Mouse (Mus musculus) bone marrow, adult 2 months (tissue): ENCODE measurements at regions not wholly inside any gene's neighbourhood (a gene's known extent, or its start where the extent isn't known, plus 50 kb on each side); places are given as distances from the start of the nearest gene placed in this dataset.

Experiments used
- H3K27ac ChIP-seq: fragments of 200-500 bp; 2 replicates; pipeline ENCODE4 v1.5.1; 2012; ENCODE audit warnings: low read depth, mild to moderate bottlenecking, control low read depth, inconsistent platforms, low read length; ENCODE audit not compliant: control insufficient read depth, poor library complexity, insufficient read depth
- H3K4me1 ChIP-seq: fragments of 200-500 bp; 2 replicates; pipeline ENCODE4 v1.6.1; 2011; ENCODE audit warnings: low read length; ENCODE audit not compliant: control insufficient read depth, insufficient read depth
- H3K4me3 ChIP-seq: fragments of 200-500 bp; replicated peaks from 2 replicates; pipeline ENCODE3; 2011; ENCODE audit warnings: mild to moderate bottlenecking, low read depth, low read length, control low read depth; ENCODE audit not compliant: control insufficient read depth
- CTCF ChIP-seq: fragments of 200-500 bp; IDR thresholded peaks from 2 replicates; pipeline ENCODE4 v1.5.1; 2011; ENCODE audit warnings: low read length, control low read depth; ENCODE audit not compliant: control insufficient read depth, insufficient read depth
- POLR2A ChIP-seq: fragments of 200-500 bp; IDR thresholded peaks from 2 replicates; pipeline ENCODE4 v1.6.1; 2011; ENCODE audit warnings: low read depth, mild to moderate bottlenecking, control low read depth, low read length, borderline replicate concordance; ENCODE audit not compliant: control insufficient read depth
- WGBS: fragments of 180-500 bp; shearing (Covaris S2); methylation state at CpG from one replicate; pipeline ENCODE4 v1.1.7; 2018; 5-methylcytosine and 5-hydroxymethylcytosine counted together

DNA sequence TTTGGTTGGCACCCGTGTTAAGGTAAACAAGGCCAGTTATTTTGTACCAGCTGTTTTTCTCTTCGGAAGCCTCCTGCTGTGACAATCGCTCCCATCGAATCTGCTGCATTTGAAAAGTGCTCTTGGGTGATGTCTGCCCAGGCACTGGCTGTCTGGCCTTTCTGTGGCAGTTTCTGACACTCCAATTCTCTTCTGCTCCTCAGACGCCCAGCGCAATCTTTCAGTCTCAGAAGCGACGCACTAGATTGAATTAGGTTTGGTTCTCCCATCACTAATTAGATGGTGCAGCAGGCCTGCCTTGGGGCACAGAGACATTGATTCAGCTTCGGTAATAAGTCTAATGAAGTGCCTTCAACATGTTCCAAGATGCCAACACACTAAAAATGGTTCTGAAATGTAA, 197.7 kb upstream of the Zc3h12c start:
- TF ChIP-seq CTCF, result no peak
- TF ChIP-seq POLR2A, result no peak
- no peak overlapping the region for H3K4me3 ChIP-seq
- no peak overlapping the region for H3K27ac ChIP-seq
- H3K4me1 ChIP-seq, result no peaks in the 10 kb centered on the region
- 85% methylated on average over 9 of the region's 9 CpGs for WGBS

DNA sequence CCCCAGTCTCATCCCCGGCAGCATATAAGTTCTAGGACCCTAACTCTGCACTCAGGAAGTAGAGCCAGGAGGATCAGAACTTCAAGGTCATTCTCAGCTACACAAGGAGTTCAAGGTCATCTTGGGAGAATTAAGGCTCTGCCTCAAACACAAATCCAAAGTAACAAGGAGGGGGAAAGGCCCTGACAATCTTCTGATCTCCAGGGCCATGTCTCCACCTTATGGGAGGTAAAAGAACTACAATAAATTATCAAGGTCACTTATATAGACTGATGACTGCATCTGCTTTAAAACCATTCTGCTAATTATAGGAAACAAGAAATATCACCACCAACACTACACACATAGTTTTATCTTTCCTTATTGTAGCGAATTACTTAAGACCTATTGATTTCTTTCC, 193.2 kb upstream of the Zc3h12c start:
- 72% methylated on average over 2 of the region's 2 CpGs for WGBS

DNA sequence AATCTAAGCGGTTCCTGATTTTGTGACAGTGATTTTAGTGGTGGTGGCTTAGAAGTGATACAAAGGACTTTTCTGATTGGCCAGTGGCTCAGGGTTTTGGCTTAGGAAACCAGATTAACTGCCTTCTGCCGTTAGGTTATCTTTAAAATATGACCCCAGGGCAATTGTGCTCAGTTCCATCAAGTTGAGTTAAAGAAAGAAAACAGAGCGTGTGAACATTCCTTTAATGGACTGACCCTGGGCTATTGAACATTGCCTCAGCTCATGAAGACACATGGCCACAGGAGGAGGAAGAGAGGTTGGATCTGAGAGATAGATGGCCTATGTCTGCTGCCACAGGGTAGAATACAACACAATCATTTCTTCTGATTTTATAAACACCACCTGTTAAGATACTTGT, 191.0 kb upstream of the Zc3h12c start:
- H3K4me3 ChIP-seq, result no peak overlapping the region
- WGBS, result 74% methylated on average over 3 of the region's 3 CpGs
- no peaks in the 10 kb centered on the region; the same call in 1 of the 2 replicates for H3K4me1 ChIP-seq
- H3K27ac ChIP-seq, result no peak overlapping the region
- TF ChIP-seq CTCF, result no peak
- TF ChIP-seq POLR2A, result no peak

More for the DNA sequence above, 193.2 kb upstream of the Zc3h12c start:
- Histone ChIP-seq H3K27ac (no peak overlapping the region), H3K4me1 (no peaks in the 10 kb centered on the region), H3K4me3 (no peak overlapping the region)
- no peak for TF ChIP-seq CTCF
- no peak for TF ChIP-seq POLR2A

DNA sequence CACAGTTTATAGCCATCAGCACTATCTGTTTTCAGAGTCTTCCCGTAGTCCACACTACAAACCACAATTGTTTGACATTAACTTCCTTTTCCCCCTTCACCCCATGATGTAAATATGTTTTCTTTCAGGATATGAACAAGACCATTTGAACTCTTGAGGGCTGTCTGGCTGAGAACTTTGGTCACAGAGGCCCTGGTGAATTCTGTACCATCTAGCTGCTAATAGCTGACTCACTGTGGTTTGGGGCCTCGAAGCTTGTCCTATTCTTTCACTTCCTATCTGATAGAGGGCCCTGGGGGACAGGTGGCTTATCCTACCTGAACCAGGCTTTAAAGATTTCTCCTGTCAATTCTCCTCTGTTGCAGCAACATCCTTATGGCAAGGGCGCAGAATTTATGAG, 188.2 kb upstream of the Zc3h12c start:
- TF ChIP-seq POLR2A (no peak), CTCF (no peak)
- WGBS, result 10% methylated on average over 3 of the region's 3 CpGs
- no peak overlapping the region for H3K4me3 ChIP-seq
- H3K27ac ChIP-seq, result no peak overlapping the region
- H3K4me1 ChIP-seq, result no peaks in the 10 kb centered on the region; the same call in 1 of the 2 replicates

DNA sequence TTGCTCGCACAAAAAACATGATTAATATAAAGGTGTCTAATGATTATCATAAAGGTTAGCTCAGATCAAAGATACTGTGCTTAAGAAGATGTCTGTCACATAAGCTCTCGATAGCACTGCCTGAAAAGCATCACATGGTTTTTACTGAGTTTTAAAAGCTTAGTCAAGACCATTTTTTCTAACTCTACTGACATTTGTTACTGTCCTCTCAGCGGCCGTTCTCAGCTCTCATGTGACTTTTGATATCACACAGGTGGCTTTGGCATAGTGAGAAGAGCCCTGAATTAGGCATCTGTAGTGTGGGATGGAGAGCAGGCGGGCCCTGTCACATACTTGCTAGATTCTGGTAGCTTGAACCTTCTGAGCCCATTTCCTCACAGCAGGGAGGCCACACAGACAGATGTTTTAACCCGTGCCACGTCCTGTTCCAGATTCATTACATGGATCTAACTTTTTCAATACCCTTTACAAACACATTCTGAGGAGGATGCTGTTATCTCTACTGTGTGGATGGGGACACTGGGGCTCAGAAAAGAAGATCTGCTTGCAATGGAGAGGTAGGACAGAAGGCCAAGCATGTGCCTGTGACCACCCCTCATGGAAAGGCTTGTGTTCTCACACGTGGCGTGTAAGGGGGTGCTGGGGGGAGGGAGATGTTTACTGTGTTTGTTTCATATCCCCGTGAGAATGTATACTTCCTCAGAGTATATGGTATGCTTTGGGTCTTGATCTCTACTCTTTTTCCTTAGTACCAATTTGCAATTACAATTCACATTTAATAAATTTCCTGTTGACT, 187.0 kb upstream of the Zc3h12c start:
- TF ChIP-seq CTCF, result no peak
- no peak for TF ChIP-seq POLR2A
- Histone ChIP-seq H3K4me3 (no peak overlapping the region), H3K27ac (no peak overlapping the region), H3K4me1 (no peaks in the 10 kb centered on the region; the same call in 1 of the 2 replicates)
- WGBS, result 53% methylated on average over 10 of the region's 10 CpGs

DNA sequence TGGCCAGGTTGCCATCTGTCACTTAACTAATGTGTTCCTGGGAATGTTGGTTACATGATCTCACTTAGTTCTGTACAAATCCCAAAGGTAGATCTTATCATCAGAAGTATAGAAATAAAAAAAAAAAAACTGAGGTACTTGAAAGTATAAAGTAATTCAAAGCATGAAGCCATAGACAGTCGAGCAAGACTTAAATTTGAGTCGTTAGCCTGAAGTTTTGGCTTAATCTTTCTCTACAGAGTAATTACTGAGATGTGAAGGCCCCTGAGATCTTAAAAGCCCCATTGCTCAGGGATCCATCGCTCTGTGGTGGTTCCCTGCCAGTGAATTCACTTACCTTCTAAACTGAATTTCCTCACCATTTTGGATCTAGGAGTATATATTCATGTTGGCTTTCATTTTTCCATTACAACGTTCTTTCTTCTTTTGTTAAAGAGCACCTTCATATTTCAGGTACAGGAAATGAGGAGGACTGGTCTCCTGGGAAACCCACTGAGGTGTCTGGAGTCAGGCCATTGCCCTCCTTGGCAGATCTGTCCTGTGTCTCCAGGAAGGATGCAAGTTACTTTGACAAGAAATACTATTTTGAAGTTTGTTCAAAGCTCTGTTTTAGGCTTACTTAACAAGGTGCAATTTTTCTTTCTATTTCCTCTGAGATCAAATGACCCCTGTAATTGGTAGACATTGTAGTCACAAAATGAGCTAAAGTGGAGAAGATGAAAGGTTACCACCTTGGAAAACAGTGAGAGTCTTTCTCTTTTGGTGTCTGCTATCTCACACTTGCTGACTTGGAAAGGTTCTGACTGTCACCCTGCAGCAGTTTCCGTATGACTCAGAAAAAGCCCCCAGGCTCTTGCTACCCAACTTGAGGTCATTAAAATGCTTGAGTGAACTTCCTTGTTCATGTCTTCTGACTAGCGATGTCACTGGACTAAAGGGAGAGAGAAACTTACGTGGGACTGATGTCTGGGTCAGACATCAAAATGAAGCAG, 180.5 kb upstream of the Zc3h12c start:
- WGBS, result 79% methylated on average over 7 of the region's 7 CpGs
- no peaks in the 10 kb centered on the region for H3K4me1 ChIP-seq
- H3K27ac ChIP-seq, result no peak overlapping the region
- H3K4me3 ChIP-seq, result no peak overlapping the region
- no peak for TF ChIP-seq POLR2A
- TF ChIP-seq CTCF, result no peak

DNA sequence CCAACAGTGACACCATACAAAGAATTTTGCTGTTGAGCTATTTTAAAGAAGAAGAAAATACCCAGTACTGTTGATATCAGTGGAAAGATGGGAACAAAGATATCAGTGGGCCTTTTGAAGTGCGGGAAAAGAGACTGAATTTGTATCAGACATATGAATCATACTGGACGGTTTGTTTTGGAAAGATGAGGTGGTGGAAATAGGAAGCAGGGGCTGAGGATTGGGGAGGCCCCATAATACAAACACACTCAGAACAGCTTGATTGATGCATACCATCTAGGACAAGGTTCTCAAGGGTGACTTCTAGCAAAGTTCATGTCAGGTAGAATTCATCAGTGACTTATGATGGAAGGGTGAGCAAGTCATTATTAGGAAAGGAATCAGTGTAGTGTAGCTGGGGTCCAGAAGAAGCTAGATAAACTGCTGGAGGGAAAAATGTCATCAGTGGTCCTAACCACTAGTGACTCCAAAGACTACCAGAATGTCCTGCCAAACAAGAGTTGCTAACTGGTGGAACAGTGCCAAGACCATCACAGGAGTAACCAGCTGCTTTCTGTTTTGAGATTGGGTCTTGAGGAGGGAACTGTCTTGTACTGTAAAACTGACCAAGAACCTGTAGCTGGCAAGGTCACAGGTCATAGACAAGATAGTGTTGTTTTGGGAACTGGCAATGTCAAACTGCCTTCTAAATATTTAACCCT, 176.0 kb upstream of the Zc3h12c start:
- TF ChIP-seq POLR2A (no peak), CTCF (no peak)
- WGBS, result 84% methylated on average over 2 of the region's 2 CpGs

More for the DNA sequence above, 176.0 kb upstream of the Zc3h12c start:
- H3K4me3 ChIP-seq, result no peak overlapping the region
- no peak overlapping the region for H3K27ac ChIP-seq
- H3K4me1 ChIP-seq, result no peaks in the 10 kb centered on the region
